Mouse (Mus musculus): Measurements from ENCODE around the gene Edn1. TPM values are rescaled to one million over a fixed set of nuclear protein-coding genes. Genes with fewer than 3 reads are reported as not detected.

Gene Edn1
- total and polyA plus RNA-seq, 3 experiments, result 2.2 to 3.2 (median 3.0) TPM

- H3K27ac ChIP-seq, result no peak overlapping the region
- no peaks in the 10 kb centered on the region for H3K79me2 ChIP-seq (replicated peaks; ENCODE audit: control insufficient read depth, insufficient read depth, low read length)
- H3K4me1 ChIP-seq (ENCODE audit: control insufficient read depth, insufficient read depth, low read length), result no peaks in the 10 kb centered on the region
- TF ChIP-seq EP300 (IDR thresholded peaks at IDR 0.05; ENCODE audit: insufficient read depth, low read depth, low read length) (no peak), POLR2A (IDR thresholded peaks at IDR 0.05; ENCODE audit: insufficient read depth, low read depth, low read length) (no peak), CTCF (IDR thresholded peaks at IDR 0.05) (no peak)
- no peaks in the 10 kb centered on the region for H3K27me3 ChIP-seq (ENCODE audit: control insufficient read depth, insufficient read depth, low read length)
- no peak overlapping the region for H3K4me3 ChIP-seq
- H3K9ac ChIP-seq (ENCODE audit: low read depth, low read length), result no peak overlapping the region
- no peak for DNase-seq
- H3K36me3 ChIP-seq (ENCODE audit: control insufficient read depth, insufficient read depth, low read length), result no peaks in the 10 kb centered on the region
- 73% methylated on average over 7 of the region's 7 CpGs for WGBS
- intact Hi-C loops (cut with DNase I), result no loop called here
These were observed 44.2 kb downstream of the Edn1 start for GRCm38 (mm10) chr13:42345439-42345838.

GRCm38 (mm10) chr13:42346414-42346813 is 45.1 kb downstream of the Edn1 start:
- Histone ChIP-seq H3K4me3 (no peak overlapping the region), H3K9ac (ENCODE audit: low read depth, low read length) (no peak overlapping the region), H3K36me3 (ENCODE audit: control insufficient read depth, insufficient read depth, low read length) (no peaks in the 10 kb centered on the region), H3K27ac (no peak overlapping the region), H3K79me2 (replicated peaks; ENCODE audit: control insufficient read depth, insufficient read depth, low read length) (no peaks in the 10 kb centered on the region), H3K27me3 (ENCODE audit: control insufficient read depth, insufficient read depth, low read length) (no peaks in the 10 kb centered on the region), H3K4me1 (ENCODE audit: control insufficient read depth, insufficient read depth, low read length) (no peaks in the 10 kb centered on the region)
- TF ChIP-seq POLR2A (IDR thresholded peaks at IDR 0.05; ENCODE audit: insufficient read depth, low read depth, low read length) (no peak), CTCF (IDR thresholded peaks at IDR 0.05) (no peak), EP300 (IDR thresholded peaks at IDR 0.05; ENCODE audit: insufficient read depth, low read depth, low read length) (no peak)
- 74% methylated on average over 7 of the region's 7 CpGs for WGBS
- intact Hi-C loops (cut with DNase I), result no loop called here
- no peak for DNase-seq

- TF ChIP-seq CTCF (IDR thresholded peaks at IDR 0.05), result no peak
- no peak for TF ChIP-seq POLR2A (IDR thresholded peaks at IDR 0.05; ENCODE audit: insufficient read depth, low read depth, low read length)
- no peak for TF ChIP-seq EP300 (IDR thresholded peaks at IDR 0.05; ENCODE audit: insufficient read depth, low read depth, low read length)
- DNase-seq, result no peak
These were observed 50.4 kb downstream of the Edn1 start for GRCm38 (mm10) chr13:42351675-42352074.

More at GRCm38 (mm10) chr13:42351675-42352074, 50.4 kb downstream of the Edn1 start:
- Histone ChIP-seq H3K36me3 (ENCODE audit: control insufficient read depth, insufficient read depth, low read length) (no peaks in the 10 kb centered on the region), H3K4me1 (ENCODE audit: control insufficient read depth, insufficient read depth, low read length) (no peaks in the 10 kb centered on the region), H3K27ac (no peak overlapping the region), H3K9ac (ENCODE audit: low read depth, low read length) (no peak overlapping the region), H3K27me3 (ENCODE audit: control insufficient read depth, insufficient read depth, low read length) (no peaks in the 10 kb centered on the region), H3K79me2 (replicated peaks; ENCODE audit: control insufficient read depth, insufficient read depth, low read length) (no peaks in the 10 kb centered on the region), H3K4me3 (no peak overlapping the region)
- WGBS, result 72% methylated on average over 7 of the region's 7 CpGs
- intact Hi-C loops (cut with DNase I), result no loop called here

Other genes starting within 250 kb of the Edn1 start
- 10 to 100 TPM; 22.1 to 23.2 TPM for gene Hivep1, start 249.5 kb upstream of the Edn1 start, total RNA-seq (2021)
- gene Hivep1, start 249.5 kb upstream of the Edn1 start, polyA plus RNA-seq (2012; rRNA removed), result 16.8 and 21.1 TPM in 2 replicates

Measured in heart, adult 2 months (tissue).